In the genomic region with DNA sequence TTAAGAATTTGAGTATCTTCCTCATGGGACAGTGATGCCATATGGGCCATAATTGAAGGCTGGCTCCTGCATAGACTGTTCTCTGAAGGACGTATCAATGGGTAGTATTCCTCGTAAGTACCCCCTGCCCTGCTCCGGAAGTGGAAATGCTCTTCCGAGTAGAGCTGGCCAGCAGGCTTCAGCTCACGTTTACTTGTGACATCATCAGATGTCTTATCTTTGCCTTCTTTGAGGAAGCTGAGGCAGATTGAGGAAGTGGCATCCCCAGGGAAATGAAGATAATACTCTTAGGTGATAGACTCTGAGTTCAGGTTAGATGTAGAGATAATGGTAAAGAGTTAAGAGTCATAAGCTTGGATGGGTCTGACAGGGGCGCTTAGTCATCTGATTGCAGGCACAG, we compare ENCODE assay signal across 18 mouse cellular contexts. TPM values are rescaled to one million over a fixed set of nuclear protein-coding genes. Genes with fewer than 3 reads are reported as not detected.
DNase-seq lines count a peak whose midpoint lies in the region; ATAC-seq and TF ChIP-seq lines count a peak whose summit lies in the region.
"Had no signal": no experiment of that assay in that cellular context is flagged by ENCODE, and none has a peak within 500 bp of the region (broad histone marks: within the 10 kb centered on the region; RNA-seq: fewer than 3 reads in every experiment).

No protein-coding gene starts in this region.

- H3K27me3 ChIP-seq in kidney, embryonic 16.5 days (ENCODE audit: insufficient read depth, low read length): no peaks in the 10 kb centered on the region
- H3K27me3 ChIP-seq in kidney, embryonic 15.5 days: no peaks in the 10 kb centered on the region
- no peaks in the 10 kb centered on the region for H3K27me3 ChIP-seq in midbrain, embryonic 16.5 days (ENCODE audit: control insufficient read depth, insufficient read depth, low read depth, low read length)
- H3K27me3 ChIP-seq in midbrain, postnatal 0 days (ENCODE audit: insufficient read depth, low read length): no peaks in the 10 kb centered on the region
- H3K27me3 ChIP-seq: heart, embryonic 15.5 days; limb, embryonic 12.5 days; stomach, embryonic 15.5 days had no signal

- ATAC-seq in kidney, embryonic 16.5 days (ENCODE audit: low FRiP score, low TSS enrichment): 0 out of 2 replicates have a peak, but pooled peaks have one; percentile 7
- no peak for ATAC-seq in kidney, embryonic 15.5 days (replicated peaks; ENCODE audit: low FRiP score)
- ATAC-seq in midbrain, embryonic 16.5 days: 0 out of 2 replicates have a peak, but pooled peaks have one; percentile 11
- no peak for ATAC-seq in midbrain, postnatal 0 days (ENCODE audit: low FRiP score)
- ATAC-seq: CD4-positive, CD25-positive, alpha-beta regulatory T cell, adult 4 months had no signal

- H3K4me3 ChIP-seq in kidney, embryonic 16.5 days (ENCODE audit: low read length): no peak overlapping the region
- H3K4me3 ChIP-seq in kidney, embryonic 15.5 days (replicated peaks): no peak overlapping the region
- no peak overlapping the region for H3K4me3 ChIP-seq in midbrain, embryonic 16.5 days (ENCODE audit: low read depth, low read length)
- no peak overlapping the region for H3K4me3 ChIP-seq in midbrain, postnatal 0 days (ENCODE audit: low read depth, low read length)
- H3K4me3 ChIP-seq: erythroblast, embryonic 14.5 days; heart, embryonic 15.5 days; layer of hippocampus, adult 2 months; limb, embryonic 12.5 days; megakaryocyte, embryonic 14.5 days; neural tube, embryonic 13.5 days; stomach, embryonic 15.5 days had no signal

- 76% methylated on average over 6 of the region's 6 CpGs for WGBS in kidney, embryonic 16.5 days
- WGBS in kidney, embryonic 15.5 days: 76% methylated on average over 6 of the region's 6 CpGs
- WGBS in midbrain, embryonic 16.5 days: 91% methylated on average over 6 of the region's 6 CpGs
- 85% methylated on average over 6 of the region's 6 CpGs for WGBS in midbrain, postnatal 0 days

- no peak for TF ChIP-seq CTCF in midbrain, postnatal 0 days (IDR thresholded peaks at IDR 0.05)

- no peak overlapping the region for H3K4me2 ChIP-seq in kidney, embryonic 16.5 days (replicated peaks; ENCODE audit: low read depth, low read length)
- no peak overlapping the region for H3K4me2 ChIP-seq in kidney, embryonic 15.5 days
- H3K4me2 ChIP-seq in midbrain, embryonic 16.5 days (ENCODE audit: low read length): no peak overlapping the region
- H3K4me2 ChIP-seq in midbrain, postnatal 0 days (ENCODE audit: low read depth, low read length, poor library complexity, severe bottlenecking): no peak overlapping the region
- H3K4me2 ChIP-seq: heart, embryonic 15.5 days; hindbrain, embryonic 14.5 days; limb, embryonic 12.5 days; liver, embryonic 11.5 days; neural tube, embryonic 13.5 days; stomach, embryonic 15.5 days had no signal

- no peak overlapping the region for H3K27ac ChIP-seq in kidney, embryonic 16.5 days (ENCODE audit: low read length)
- H3K27ac ChIP-seq in kidney, embryonic 15.5 days: no peak overlapping the region
- H3K27ac ChIP-seq in midbrain, embryonic 16.5 days (ENCODE audit: low read length): no peak overlapping the region
- no peak overlapping the region for H3K27ac ChIP-seq in midbrain, postnatal 0 days (ENCODE audit: low read depth, low read length)
- H3K27ac ChIP-seq: heart, embryonic 15.5 days; hindbrain, embryonic 14.5 days; layer of hippocampus, adult 2 months; limb, embryonic 12.5 days; neural tube, embryonic 13.5 days; stomach, embryonic 15.5 days had no signal

- DNase-seq in heart, adult 11 months: peak; percentile 90
- DNase-seq in heart, postnatal 10 days: no peak
- no peak for DNase-seq in midbrain, postnatal 0 days (ENCODE audit: low spot score)
- DNase-seq in layer of hippocampus, postnatal 25 days (ENCODE audit: extremely low spot score in 1 of 2, low spot score in 1 of 2): no peak
- no peak for DNase-seq in layer of hippocampus, adult 9-10 months (ENCODE audit: low spot score)

- no peak overlapping the region for H3K9ac ChIP-seq in kidney, embryonic 16.5 days (replicated peaks; ENCODE audit: low read length)
- H3K9ac ChIP-seq in kidney, embryonic 15.5 days: no peak overlapping the region
- H3K9ac ChIP-seq in midbrain, embryonic 16.5 days (ENCODE audit: low read depth, low read length): no peak overlapping the region
- no peak overlapping the region for H3K9ac ChIP-seq in midbrain, postnatal 0 days (replicated peaks; ENCODE audit: low read length, poor library complexity, severe bottlenecking)
- H3K9ac ChIP-seq: heart, embryonic 15.5 days; hindbrain, embryonic 14.5 days; limb, embryonic 12.5 days; neural tube, embryonic 13.5 days; stomach, embryonic 15.5 days had no signal

- peaks cover 16% of the 10 kb centered on the region for H3K4me1 ChIP-seq in kidney, embryonic 16.5 days (ENCODE audit: insufficient read depth, low read length)
- peaks cover 34% of the 10 kb centered on the region for H3K4me1 ChIP-seq in kidney, embryonic 15.5 days
- H3K4me1 ChIP-seq in midbrain, embryonic 16.5 days (ENCODE audit: control insufficient read depth, insufficient read depth, low read length): no peaks in the 10 kb centered on the region
- no peaks in the 10 kb centered on the region for H3K4me1 ChIP-seq in midbrain, postnatal 0 days (ENCODE audit: insufficient read depth, low read length)
- H3K4me1 ChIP-seq: neural tube, embryonic 13.5 days had no signal

- H3K36me3 ChIP-seq in kidney, embryonic 16.5 days (ENCODE audit: insufficient read depth, low read length): no peaks in the 10 kb centered on the region
- no peaks in the 10 kb centered on the region for H3K36me3 ChIP-seq in kidney, embryonic 15.5 days
- no peaks in the 10 kb centered on the region for H3K36me3 ChIP-seq in midbrain, embryonic 16.5 days (ENCODE audit: control insufficient read depth, insufficient read depth, low read length)
- H3K36me3 ChIP-seq in midbrain, postnatal 0 days (ENCODE audit: insufficient read depth, low read length): no peaks in the 10 kb centered on the region
- H3K36me3 ChIP-seq: heart, embryonic 15.5 days; limb, embryonic 12.5 days; neural tube, embryonic 13.5 days; stomach, embryonic 15.5 days had no signal

- peaks cover 5% of the 10 kb centered on the region; the same call in 1 of the 2 replicates for H3K9me3 ChIP-seq in kidney, embryonic 16.5 days (ENCODE audit: low read length)
- no peaks in the 10 kb centered on the region for H3K9me3 ChIP-seq in kidney, embryonic 15.5 days (replicated peaks)
- H3K9me3 ChIP-seq in midbrain, embryonic 16.5 days (replicated peaks; ENCODE audit: control insufficient read depth, low read length, poor library complexity, severe bottlenecking): no peaks in the 10 kb centered on the region; the same call in 1 of the 2 replicates
- 0 out of 2 replicates have a peak, but pooled peaks cover 3% of the 10 kb centered on the region for H3K9me3 ChIP-seq in midbrain, postnatal 0 days (ENCODE audit: low read length)
- H3K9me3 ChIP-seq: neural tube, embryonic 13.5 days; stomach, embryonic 15.5 days had no signal

- intact Hi-C loops in heart, postnatal 10 days (cut with DNase I): loop anchor here (5.0 kb wide), 1 partner anchor 156 kb away; no protein-coding TSS in a partner anchor

RNA-seq across cellular contexts. Expression of a gene that starts 18.4 kb away (rescaled TPM):
- total RNA-seq in heart, postnatal 10 days (2021): 10 to 100 TPM; 13.8 to 15.7 TPM
- polyA plus RNA-seq in kidney, embryonic 16.5 days (2015; fragmentation: Nextera tagmentation; extraction: Ambion mirVana): 10.1 and 11.4 TPM in 2 replicates
- polyA plus RNA-seq in kidney, embryonic 15.5 days (2015; fragmentation: Nextera tagmentation; extraction: Ambion mirVana): 9.9 and 12.5 TPM in 2 replicates
- 3.9 and 4.9 TPM in 2 replicates for polyA plus RNA-seq in midbrain, embryonic 16.5 days (2015; fragmentation: Nextera tagmentation; extraction: Ambion mirVana)
- total RNA-seq in midbrain, postnatal 0 days (2014; rRNA removed): 0.82 and 1.2 TPM in 2 replicates
- 2.5 and 2.6 TPM in 2 replicates for polyA plus RNA-seq in midbrain, postnatal 0 days (2015; fragmentation: Nextera tagmentation; extraction: Ambion mirVana)
- total RNA-seq in layer of hippocampus, postnatal 25 days (2021): 1 to 10 TPM; 1.2 to 1.9 TPM
- polyA plus RNA-seq: CD4-positive, CD25-positive, alpha-beta regulatory T cell, adult 4 months; erythroblast, embryonic 14.5 days had no signal

RNA-seq across cellular contexts. Expression of a gene that starts 31.1 kb away (rescaled TPM):
- 10 to 100 TPM; 58.8 to 64.6 TPM for total RNA-seq in heart, postnatal 10 days (2021)
- polyA plus RNA-seq in kidney, embryonic 16.5 days (2015; fragmentation: Nextera tagmentation; extraction: Ambion mirVana): 32.1 and 36.7 TPM in 2 replicates
- 38.5 and 38.9 TPM in 2 replicates for polyA plus RNA-seq in kidney, embryonic 15.5 days (2015; fragmentation: Nextera tagmentation; extraction: Ambion mirVana)
- 57.1 and 66.3 TPM in 2 replicates for polyA plus RNA-seq in midbrain, embryonic 16.5 days (2015; fragmentation: Nextera tagmentation; extraction: Ambion mirVana)
- total RNA-seq in midbrain, postnatal 0 days (2014; rRNA removed): 80.1 and 114 TPM in 2 replicates
- polyA plus RNA-seq in midbrain, postnatal 0 days (2015; fragmentation: Nextera tagmentation; extraction: Ambion mirVana): 31.5 and 41.0 TPM in 2 replicates
- total RNA-seq in layer of hippocampus, postnatal 25 days (2021): 10 to 100 TPM; 62.9 to 76.0 TPM
- polyA plus RNA-seq: erythroblast, embryonic 14.5 days had no signal

Comparison
In these comparisons a context has a peak if more than half of its experiments do, and no peak if none do; other contexts are left out.
1. ATAC-seq: peak in kidney, embryonic 16.5 days (single experiment) and midbrain, embryonic 16.5 days (single experiment); none in kidney, embryonic 15.5 days (single experiment) and midbrain, postnatal 0 days (single experiment).